Mouse (Mus musculus) cerebellum, adult 2 months (tissue): ENCODE measurements at regions not wholly inside any gene's neighbourhood (a gene's known extent, or its start where the extent isn't known, plus 50 kb on each side); places are given as distances from the start of the nearest gene placed in this dataset.

Experiments used
- DNase-seq, 2 experiments: peaks; one replicate each; pipeline ENCODE4 v3.0.0; 2021
- H3K27ac ChIP-seq: fragments of 200-500 bp; 2 replicates; pipeline ENCODE4 v1.5.1; 2012; ENCODE audit warnings: low read length, control low read depth, inconsistent platforms; ENCODE audit not compliant: insufficient read depth
- H3K27me3 ChIP-seq: fragments of 200-500 bp; 2 replicates; pipeline ENCODE4 v1.6.1; 2012; ENCODE audit warnings: inconsistent platforms, mild to moderate bottlenecking, low read length, moderate library complexity; ENCODE audit not compliant: control insufficient read depth, insufficient read depth
- H3K4me1 ChIP-seq: fragments of 200-500 bp; 2 replicates; pipeline ENCODE4 v1.6.1; 2011; ENCODE audit warnings: low read length; ENCODE audit not compliant: control insufficient read depth, insufficient read depth
- H3K4me3 ChIP-seq: fragments of 200-500 bp; replicated peaks from 2 replicates; pipeline ENCODE3; 2011; ENCODE audit warnings: mild to moderate bottlenecking, low read depth, low read length, control low read depth; ENCODE audit not compliant: insufficient read depth
- CTCF ChIP-seq: fragments of 200-500 bp; IDR thresholded peaks from 2 replicates; pipeline ENCODE4 v1.5.1; 2011; ENCODE audit warnings: low read depth, mild to moderate bottlenecking, control low read depth, low read length, moderate library complexity, borderline replicate concordance; ENCODE audit not compliant: insufficient read depth
- POLR2A ChIP-seq: fragments of 200-500 bp; IDR thresholded peaks from 2 replicates; pipeline ENCODE4 v1.6.1; 2011; ENCODE audit warnings: low read length, control low read depth, borderline replicate concordance; ENCODE audit not compliant: insufficient read depth
- WGBS: fragments of 180-500 bp; shearing (Covaris S2); methylation state at CpG from one replicate; pipeline ENCODE4 v1.1.7; 2018; 5-methylcytosine and 5-hydroxymethylcytosine counted together

GRCm38 (mm10) chr15:13635346-13635940 is 462.0 kb upstream of the Cdh6 start:
- no peaks in the 10 kb centered on the region for H3K4me1 ChIP-seq

DNA sequence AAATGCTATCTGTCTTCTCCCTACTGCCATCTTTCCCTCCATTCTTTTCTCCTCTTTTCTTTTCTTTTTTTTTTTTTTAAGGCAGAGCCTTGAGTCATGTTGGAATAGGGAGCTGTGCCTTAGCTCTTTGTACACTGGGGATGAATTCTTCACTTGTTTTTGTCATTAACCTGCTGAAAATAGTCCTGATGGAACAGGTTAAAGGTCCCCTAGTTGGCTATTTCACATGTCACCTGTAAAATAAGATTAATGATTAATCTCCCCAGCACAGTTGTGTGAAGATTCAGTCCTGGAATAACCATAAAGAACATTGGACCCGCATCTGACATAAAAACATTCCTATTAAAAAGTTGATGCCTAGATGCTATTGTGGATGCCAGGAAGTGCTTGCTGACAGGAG is 428.7 kb upstream of the Cdh6 start:
- no peaks in the 10 kb centered on the region for H3K4me1 ChIP-seq
- no peak overlapping the region for H3K27ac ChIP-seq
- H3K4me3 ChIP-seq, result no peak overlapping the region
- H3K27me3 ChIP-seq, result no peaks in the 10 kb centered on the region
- WGBS, result 96% methylated on average over 1 of the region's 1 CpGs
- no peak for DNase-seq
- TF ChIP-seq CTCF (no peak), POLR2A (no peak)

More at GRCm38 (mm10) chr15:13635346-13635940, 462.0 kb upstream of the Cdh6 start:
- Histone ChIP-seq H3K27me3 (no peaks in the 10 kb centered on the region), H3K4me3 (no peak overlapping the region), H3K27ac (no peak overlapping the region)
- no peak for TF ChIP-seq POLR2A
- no peak for TF ChIP-seq CTCF
- no peak for DNase-seq
- WGBS, result 12% methylated on average over 2 of the region's 2 CpGs

GRCm38 (mm10) chr15:13597856-13598255 is 424.4 kb upstream of the Cdh6 start:
- no peak for DNase-seq
- WGBS, result 55% methylated on average over 2 of the region's 2 CpGs
- Histone ChIP-seq H3K27me3 (no peaks in the 10 kb centered on the region), H3K4me3 (no peak overlapping the region), H3K4me1 (no peaks in the 10 kb centered on the region), H3K27ac (no peak overlapping the region)
- TF ChIP-seq CTCF (no peak), POLR2A (no peak)

DNA sequence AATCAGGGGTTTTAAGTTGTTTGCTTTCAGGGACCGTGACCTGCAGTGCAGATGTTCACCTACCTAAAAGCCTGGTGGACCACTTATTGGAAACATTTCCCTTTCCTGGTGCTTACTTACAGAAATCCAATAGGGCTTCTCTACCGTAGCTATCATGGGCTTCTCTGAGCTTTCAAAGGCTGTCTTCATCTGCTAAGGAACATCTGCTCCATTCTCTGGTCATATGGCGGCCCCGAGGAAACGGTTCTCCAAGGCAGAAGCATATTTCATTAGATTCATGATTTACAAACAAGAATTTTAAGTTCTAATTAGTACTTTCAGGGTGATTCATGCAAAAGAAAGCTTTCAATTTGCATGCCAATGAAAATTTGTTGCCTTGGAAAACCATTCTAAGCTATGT is 420.3 kb upstream of the Cdh6 start:
- TF ChIP-seq CTCF (no peak), POLR2A (no peak)
- Histone ChIP-seq H3K27ac (no peak overlapping the region), H3K4me3 (no peak overlapping the region), H3K4me1 (no peaks in the 10 kb centered on the region), H3K27me3 (no peaks in the 10 kb centered on the region)
- WGBS, result 81% methylated on average over 5 of the region's 5 CpGs
- no peak for DNase-seq

- Histone ChIP-seq H3K27ac (no peak overlapping the region), H3K4me1 (no peaks in the 10 kb centered on the region), H3K4me3 (no peak overlapping the region), H3K27me3 (no peaks in the 10 kb centered on the region)
- 56% methylated on average over 5 of the region's 5 CpGs for WGBS
- no peak for DNase-seq
- TF ChIP-seq CTCF (no peak), POLR2A (no peak)
Observed at GRCm38 (mm10) chr15:13590864-13591263, 417.4 kb upstream of the Cdh6 start.

DNA sequence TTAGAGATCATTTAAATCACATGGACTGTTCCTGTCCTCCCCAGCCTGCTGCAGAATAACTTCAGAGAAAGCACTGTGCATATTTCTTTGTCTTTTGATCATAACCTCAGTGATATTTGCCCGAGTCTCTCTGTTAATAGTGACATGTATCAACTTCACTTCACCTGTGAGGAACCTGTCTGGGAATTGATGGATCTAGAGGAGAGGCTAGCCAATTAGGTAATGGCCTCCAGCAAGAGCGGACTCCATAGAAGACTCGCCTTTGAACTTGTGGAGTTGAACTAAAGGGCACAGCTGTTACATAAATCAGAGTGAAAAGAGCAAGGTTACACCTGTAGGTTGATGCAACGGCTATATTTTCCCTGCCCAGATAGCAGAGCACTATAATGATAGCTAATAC is 409.8 kb upstream of the Cdh6 start:
- Histone ChIP-seq H3K27me3 (no peaks in the 10 kb centered on the region), H3K27ac (no peak overlapping the region), H3K4me3 (no peak overlapping the region), H3K4me1 (no peaks in the 10 kb centered on the region)
- WGBS, result 88% methylated on average over 4 of the region's 4 CpGs
- TF ChIP-seq CTCF (no peak), POLR2A (no peak)
- DNase-seq, result no peak

DNA sequence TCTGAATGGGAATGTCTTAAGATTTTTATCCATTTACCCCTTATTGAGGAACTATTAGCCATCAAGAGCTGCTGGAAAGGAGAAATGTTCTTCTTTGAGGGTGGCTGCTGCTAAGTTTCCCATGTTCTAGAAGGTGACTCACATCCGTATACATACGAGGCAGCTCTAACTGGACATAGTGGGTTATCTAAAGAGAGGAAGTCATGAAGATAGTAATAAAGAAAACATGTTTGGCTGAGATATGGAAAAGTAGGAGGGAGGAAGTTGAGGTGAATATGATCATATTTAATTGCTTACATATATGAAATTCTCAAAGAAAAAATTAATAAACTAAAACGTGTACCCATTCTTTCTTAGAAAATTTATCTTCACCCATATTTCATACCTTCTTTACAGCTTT is 408.7 kb upstream of the Cdh6 start:
- no peak for TF ChIP-seq CTCF
- Histone ChIP-seq H3K27me3 (no peaks in the 10 kb centered on the region), H3K4me3 (no peak overlapping the region), H3K4me1 (no peaks in the 10 kb centered on the region), H3K27ac (no peak overlapping the region)
- 90% methylated on average over 3 of the region's 3 CpGs for WGBS
- no peak for DNase-seq

DNA sequence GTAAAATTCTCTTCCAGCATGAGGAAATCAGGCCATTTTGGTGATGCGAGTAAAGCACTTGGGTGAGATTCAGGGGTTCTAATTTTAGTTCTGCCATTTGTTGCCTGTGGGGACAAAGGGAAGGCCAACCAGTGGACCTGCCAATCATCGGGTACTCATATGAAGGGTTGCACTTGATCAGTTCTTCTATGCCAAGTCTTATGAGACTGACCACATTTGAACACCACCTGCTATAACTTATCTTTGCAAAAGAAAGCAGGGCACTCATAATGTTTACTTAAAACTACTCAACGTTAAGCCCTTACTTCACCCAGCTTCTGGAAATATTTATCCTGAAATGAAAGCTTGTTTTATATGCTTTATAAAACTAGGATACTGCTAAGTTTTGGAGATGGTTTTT is 400.1 kb upstream of the Cdh6 start:
- Histone ChIP-seq H3K27me3 (no peaks in the 10 kb centered on the region), H3K4me1 (no peaks in the 10 kb centered on the region), H3K27ac (no peak overlapping the region), H3K4me3 (no peak overlapping the region)
- no peak for TF ChIP-seq POLR2A
- 29% methylated on average over 3 of the region's 3 CpGs for WGBS
- DNase-seq, result peak in 1 of 2 experiments; percentile 19
